Mouse (Mus musculus) bone marrow macrophage, adult 2 months (primary cell): ENCODE results near the gene Fzd1.

ENCODE experiments used
- CTCF ChIP-seq: IDR thresholded peaks from 2 replicates; pipeline ENCODE4 v1.5.1; 2012; ENCODE audit warnings: low read depth, mild to moderate bottlenecking, low read length, moderate library complexity
- POLR2A ChIP-seq: IDR thresholded peaks from 2 replicates; pipeline ENCODE4 v1.6.1; 2012; ENCODE audit warnings: mild to moderate bottlenecking, low read depth, low read length, borderline replicate concordance

- no peak for TF ChIP-seq CTCF
- TF ChIP-seq POLR2A, result no peak
These were observed 20.4 kb upstream of the Fzd1 start for GRCm38 (mm10) chr5:4778274-4778673.
